Mouse (Mus musculus) mouse trophoblast stem cell (cell line): ENCODE data around the gene Itprid2.

ENCODE experiments used
- in situ Hi-C, 2 experiments: fragments of 300-500 bp; cut with MseI, MboI; formaldehyde crosslinking; loops; 2 replicates in 1 of 2; 3 replicates in 1 of 2; pipeline ENCODE4 v1.15.1; 2025

The Itprid2 gene

GRCm38 (mm10) chr2:79707575-79707974 lies 72.4 kb downstream of the Itprid2 start, which contains the start of gene Ppp1r1c:
TSS of gene Ppp1r1c (plus strand) at chr2:79707780.
- in situ Hi-C loops: no loop called here

- in situ Hi-C loops: no loop called here
These were observed 78.5 kb downstream of the Itprid2 start for GRCm38 (mm10) chr2:79713662-79714091.

- in situ Hi-C loops: no loop called here
These were observed 79.6 kb downstream of the Itprid2 start for GRCm38 (mm10) chr2:79714745-79715144.

GRCm38 (mm10) chr2:79715925-79716324 lies 80.8 kb downstream of the Itprid2 start:
- in situ Hi-C loops: no loop called here

GRCm38 (mm10) chr2:79717846-79718245 lies 82.7 kb downstream of the Itprid2 start:
- in situ Hi-C loops: no loop called here

GRCm38 (mm10) chr2:79722415-79722814 lies 87.3 kb downstream of the Itprid2 start:
- in situ Hi-C loops: no loop called here
